Mouse (Mus musculus): ENCODE data around the gene Gm13276. TPM values are rescaled to one million over a fixed set of nuclear protein-coding genes. Genes with fewer than 3 reads are reported as not detected.
"Not testable (repeated sequence)": the region's sequence is repeated elsewhere in the genome, so short reads cannot be mapped to it uniquely, and the experiment has no call there.

The Gm13276 gene
- polyA plus RNA-seq, 1 experiment from 2014 or later: not detected

DNA sequence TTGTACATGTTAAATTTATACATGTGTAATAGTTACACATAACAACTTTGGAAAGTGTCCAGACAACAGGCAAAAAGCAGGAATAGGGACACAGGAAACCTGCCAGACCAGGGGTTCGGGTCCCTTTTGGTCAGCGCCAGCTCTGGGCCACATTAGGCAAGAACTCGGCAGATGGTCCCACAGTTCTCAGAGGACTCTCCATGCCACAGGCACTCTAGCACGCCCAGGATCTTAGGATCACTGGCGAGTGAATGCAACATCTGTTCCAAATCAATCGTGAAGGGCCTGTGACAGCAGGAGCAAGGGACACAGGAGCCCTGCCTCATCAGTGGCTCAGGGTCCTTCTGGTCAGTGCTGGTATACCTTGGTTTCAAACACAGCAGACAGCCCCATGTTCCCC lies 35.6 kb upstream of the Gm13276 start:
- 52% methylated on average over 6 of the region's 6 CpGs for WGBS
- no peaks in the 10 kb centered on the region for H3K4me1 ChIP-seq (replicated peaks; ENCODE audit: control insufficient read depth, insufficient read depth)
- H3K27ac ChIP-seq (replicated peaks): no peak overlapping the region
- H3K9ac ChIP-seq (ENCODE audit: low read length): no peak overlapping the region
- TF ChIP-seq EP300 (optimal IDR thresholded peaks at IDR 0.05) (no peak), CTCF (IDR thresholded peaks at IDR 0.05; ENCODE audit: low read depth) (no peak)
- H3K4me2 ChIP-seq (replicated peaks; ENCODE audit: low read depth): no peak overlapping the region
- DNase-seq (ENCODE audit: low spot score) (no peak), ATAC-seq (ENCODE audit: low FRiP score, low TSS enrichment) (no peak)
- no peaks in the 10 kb centered on the region for H3K27me3 ChIP-seq (ENCODE audit: control insufficient read depth, insufficient read depth, low read length)
- no peak overlapping the region for H3K4me3 ChIP-seq (ENCODE audit: low read depth, low read length)
- no peaks in the 10 kb centered on the region for H3K36me3 ChIP-seq (ENCODE audit: control insufficient read depth, insufficient read depth, low read length)
- no peaks in the 10 kb centered on the region for H3K9me3 ChIP-seq (ENCODE audit: control insufficient read depth, low read length)

DNA sequence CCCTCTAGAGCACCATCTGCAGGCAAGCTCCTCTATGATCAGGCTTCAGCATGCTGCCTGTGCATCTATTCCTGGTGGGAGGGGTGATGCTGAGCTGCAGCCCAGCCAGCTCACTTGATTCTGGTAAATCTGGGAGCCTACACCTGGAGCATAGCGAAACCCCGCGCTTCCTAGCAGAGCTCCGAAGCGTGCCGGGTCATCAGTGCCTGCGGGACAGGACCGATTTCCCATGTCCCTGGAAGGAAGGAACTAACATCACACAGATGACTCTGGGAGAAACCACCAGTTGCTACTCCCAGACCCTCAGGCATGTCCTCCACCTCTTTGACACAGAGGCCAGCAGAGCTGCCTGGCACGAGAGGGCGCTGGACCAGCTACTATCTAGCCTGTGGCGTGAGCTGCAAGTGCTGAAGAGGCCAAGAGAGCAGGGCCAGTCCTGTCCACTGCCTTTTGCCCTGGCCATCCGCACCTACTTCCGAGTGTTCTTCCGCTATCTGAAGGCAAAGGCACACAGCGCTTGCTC lies 30.6 kb upstream of the Gm13276 start, which contains the start of gene Gm13271:
Gm13271 (plus strand) TSS at position 51 of the 523 bp plus-strand sequence.
- H3K4me1 ChIP-seq (replicated peaks; ENCODE audit: control insufficient read depth, insufficient read depth); DNase-seq (ENCODE audit: low spot score); H3K27me3 ChIP-seq (ENCODE audit: control insufficient read depth, insufficient read depth, low read length); ATAC-seq (ENCODE audit: low FRiP score, low TSS enrichment); H3K4me2 ChIP-seq (replicated peaks; ENCODE audit: low read depth); H3K9ac ChIP-seq (ENCODE audit: low read length); H3K4me3 ChIP-seq (ENCODE audit: low read depth, low read length); H3K27ac ChIP-seq (replicated peaks); H3K9me3 ChIP-seq (ENCODE audit: control insufficient read depth, low read length); H3K36me3 ChIP-seq (ENCODE audit: control insufficient read depth, insufficient read depth, low read length): not testable (repeated sequence)
- 71% methylated on average over 13 of the region's 15 CpGs for WGBS
- peak; percentile 40 for TF ChIP-seq CTCF (IDR thresholded peaks at IDR 0.05; ENCODE audit: low read depth)

DNA sequence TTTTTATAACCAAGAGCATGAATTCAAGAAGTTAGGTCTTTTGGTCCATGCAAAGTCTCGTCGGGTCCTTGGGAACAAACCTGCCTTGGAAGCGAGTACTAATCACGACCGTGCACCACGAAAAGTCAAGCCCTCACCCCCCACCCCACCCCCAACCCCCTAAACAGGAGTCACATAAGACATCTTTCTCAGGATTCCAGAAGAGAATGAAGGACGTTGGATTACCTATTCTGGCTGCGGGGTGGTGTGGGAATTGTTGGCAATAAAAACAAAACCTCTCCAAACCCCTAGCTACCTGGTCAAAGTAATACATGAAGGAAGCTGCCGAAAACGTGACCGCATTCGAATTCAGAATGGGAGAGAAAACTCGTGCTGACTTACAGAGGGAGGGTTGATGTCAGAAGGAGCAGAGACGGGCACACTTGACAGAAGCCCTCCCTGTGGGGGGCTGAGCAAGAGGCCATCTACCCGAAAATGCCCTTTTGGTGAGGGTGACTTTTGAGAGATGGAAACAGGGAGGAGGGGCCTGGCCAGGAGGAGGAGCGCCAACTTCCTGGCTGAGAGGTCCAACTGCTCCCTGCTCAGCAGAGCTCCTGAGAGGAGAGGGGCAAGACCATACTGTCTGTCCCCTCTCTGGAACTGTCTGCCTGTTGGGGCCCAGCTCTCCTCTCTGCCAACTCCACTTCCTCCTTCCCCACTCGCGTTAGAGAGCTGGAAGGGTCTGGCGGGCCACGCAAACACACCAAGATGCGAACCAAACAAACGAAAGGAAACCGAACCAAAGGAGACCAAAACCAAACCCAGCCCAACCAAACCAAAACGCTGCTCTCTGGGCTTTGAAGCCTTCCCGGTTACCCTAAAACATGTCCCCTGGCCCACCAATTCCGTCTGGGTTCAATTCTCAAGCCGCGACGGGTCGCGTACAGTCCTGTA lies 28.7 kb upstream of the Gm13276 start:
- peak; percentile 48 for DNase-seq (ENCODE audit: low spot score)
- H3K4me1 ChIP-seq (replicated peaks; ENCODE audit: control insufficient read depth, insufficient read depth); ATAC-seq (ENCODE audit: low FRiP score, low TSS enrichment); H3K36me3 ChIP-seq (ENCODE audit: control insufficient read depth, insufficient read depth, low read length); H3K27me3 ChIP-seq (ENCODE audit: control insufficient read depth, insufficient read depth, low read length); H3K9me3 ChIP-seq (ENCODE audit: control insufficient read depth, low read length): not testable (repeated sequence)
- Histone ChIP-seq H3K4me3 (ENCODE audit: low read depth, low read length) (peak overlapping the region; percentile 49), H3K4me2 (replicated peaks; ENCODE audit: low read depth) (peak overlapping the region; percentile 66), H3K27ac (replicated peaks) (peak overlapping the region; percentile 96), H3K9ac (ENCODE audit: low read length) (peak overlapping the region; percentile 64)
- 11% methylated on average over 28 of the region's 31 CpGs for WGBS

DNA sequence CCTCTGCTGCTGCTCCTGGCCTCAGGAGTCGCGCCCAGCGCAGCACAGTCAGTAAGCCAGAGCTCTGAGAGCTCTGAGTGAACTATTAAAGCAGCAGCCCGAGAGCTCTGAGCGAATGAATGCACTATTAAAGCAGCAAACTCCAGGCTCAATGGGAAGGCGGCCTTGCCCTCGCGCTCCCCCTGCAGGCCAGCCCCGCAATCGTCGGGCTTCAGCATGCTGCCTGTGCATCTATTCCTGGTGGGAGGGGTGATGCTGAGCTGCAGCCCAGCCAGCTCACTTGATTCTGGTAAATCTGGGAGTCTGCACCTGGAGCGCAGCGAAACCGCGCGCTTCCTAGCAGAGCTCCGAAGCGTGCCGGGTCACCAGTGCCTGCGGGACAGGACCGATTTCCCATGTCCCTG lies 27.9 kb upstream of the Gm13276 start:
- H3K9me3 ChIP-seq (ENCODE audit: control insufficient read depth, low read length); H3K36me3 ChIP-seq (ENCODE audit: control insufficient read depth, insufficient read depth, low read length); H3K4me1 ChIP-seq (replicated peaks; ENCODE audit: control insufficient read depth, insufficient read depth); H3K27me3 ChIP-seq (ENCODE audit: control insufficient read depth, insufficient read depth, low read length): not testable (repeated sequence)
- WGBS: 0% methylated on average over 16 of the region's 21 CpGs
- ATAC-seq (ENCODE audit: low FRiP score, low TSS enrichment) (peak; percentile 100), DNase-seq (ENCODE audit: low spot score) (peak; percentile 82)
- peak overlapping the region; percentile 66 for H3K4me2 ChIP-seq (replicated peaks; ENCODE audit: low read depth)
- peak; percentile 72 for TF ChIP-seq CTCF (IDR thresholded peaks at IDR 0.05; ENCODE audit: low read depth)
- peak overlapping the region; percentile 49 for H3K4me3 ChIP-seq (ENCODE audit: low read depth, low read length)
- peak overlapping the region; percentile 64 for H3K9ac ChIP-seq (ENCODE audit: low read length)
- peak overlapping the region; percentile 96 for H3K27ac ChIP-seq (replicated peaks)

DNA sequence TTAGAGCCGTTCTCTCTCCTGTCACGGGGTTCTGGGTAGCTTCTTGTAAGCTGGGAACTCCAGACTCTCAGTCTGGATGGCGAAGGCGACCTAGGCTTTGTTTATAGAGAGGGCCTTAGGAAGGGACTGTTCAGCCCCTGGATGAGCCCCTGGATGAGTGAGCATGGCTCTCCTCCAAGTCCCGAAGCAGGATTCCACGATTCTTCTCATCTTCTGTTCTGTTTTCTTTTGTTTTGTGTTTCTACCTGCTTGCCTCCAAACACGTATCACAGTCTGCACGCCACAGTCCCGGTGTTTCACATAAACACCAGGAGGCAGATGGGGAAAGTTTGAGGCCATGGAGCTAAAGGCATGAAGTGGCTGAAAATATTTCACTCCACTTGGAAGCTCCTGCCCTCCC lies 26.8 kb upstream of the Gm13276 start:
- not testable (repeated sequence) for H3K9me3 ChIP-seq (ENCODE audit: control insufficient read depth, low read length); H3K36me3 ChIP-seq (ENCODE audit: control insufficient read depth, insufficient read depth, low read length); H3K27me3 ChIP-seq (ENCODE audit: control insufficient read depth, insufficient read depth, low read length); H3K4me1 ChIP-seq (replicated peaks; ENCODE audit: control insufficient read depth, insufficient read depth); ATAC-seq (ENCODE audit: low FRiP score, low TSS enrichment); DNase-seq (ENCODE audit: low spot score); H3K9ac ChIP-seq (ENCODE audit: low read length); H3K4me3 ChIP-seq (ENCODE audit: low read depth, low read length); H3K27ac ChIP-seq (replicated peaks); H3K4me2 ChIP-seq (replicated peaks; ENCODE audit: low read depth)
- WGBS: 85% methylated on average over 8 of the region's 9 CpGs

DNA sequence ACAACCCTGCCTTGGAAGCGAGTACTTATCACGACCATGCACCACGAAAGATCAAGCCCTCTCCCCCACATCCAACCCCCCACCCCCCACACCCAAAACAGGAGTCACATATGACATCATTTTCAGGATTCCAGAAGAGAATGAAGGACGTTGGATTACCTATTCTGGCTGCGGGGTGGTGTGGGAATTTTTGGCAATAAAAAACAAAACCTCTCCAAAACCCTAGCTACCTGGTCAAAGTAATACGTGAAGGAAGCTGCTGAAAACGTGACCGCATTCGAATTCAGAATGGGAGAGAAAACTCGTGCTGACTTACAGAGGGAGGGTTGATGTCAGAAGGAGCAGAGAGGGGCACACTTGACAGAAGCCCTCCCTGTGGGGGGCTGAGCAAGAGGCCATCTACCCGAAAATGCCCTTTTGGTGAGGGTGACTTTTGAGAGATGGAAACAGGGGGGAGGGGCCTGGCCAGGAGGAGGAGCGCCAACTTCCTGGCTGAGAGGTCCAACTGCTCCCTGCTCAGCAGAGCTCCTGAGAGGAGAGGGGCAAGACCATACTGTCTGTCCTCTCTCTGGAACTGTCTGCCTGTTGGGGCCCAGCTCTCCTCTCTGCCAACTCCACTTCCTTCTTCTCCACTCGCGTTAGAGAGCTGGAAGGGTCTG lies 25.8 kb upstream of the Gm13276 start, which contains the start of gene Gm13283:
Gm13283 (plus strand) TSS at position 510 of the 659 bp plus-strand sequence.
- Histone ChIP-seq H3K27ac (replicated peaks) (0 out of 2 replicates have a peak within 1 kb of the TSS, but pooled peaks have one; percentile 24), H3K4me3 (ENCODE audit: low read depth, low read length) (peak within 1 kb of the TSS; percentile 31), H3K4me2 (replicated peaks; ENCODE audit: low read depth) (peak within 1 kb of the TSS; percentile 41)
- 27% methylated on average over 7 of the region's 14 CpGs for whole genome bisulfite sequencing
- not testable (repeated sequence) for H3K9me3 ChIP-seq (ENCODE audit: control insufficient read depth, low read length); H3K27me3 ChIP-seq (ENCODE audit: control insufficient read depth, insufficient read depth, low read length); H3K36me3 ChIP-seq (ENCODE audit: control insufficient read depth, insufficient read depth, low read length); DNase-seq (ENCODE audit: low spot score); H3K4me1 ChIP-seq (replicated peaks; ENCODE audit: control insufficient read depth, insufficient read depth); ATAC-seq (ENCODE audit: low FRiP score, low TSS enrichment); H3K9ac ChIP-seq (ENCODE audit: low read length)
